Mouse (Mus musculus): ENCODE results near the gene Acacb. TPM values are rescaled to one million over a fixed set of nuclear protein-coding genes. Genes with fewer than 3 reads are reported as not detected.
A peak's percentile ranks its signal among the peaks of the same experiment; 100 is the strongest.

Gene Acacb
- polyA plus RNA-seq, 1 experiment from 2014 or later = 0.54 TPM

GRCm38 (mm10) chr5:114126499-114127244 lies 19.7 kb upstream of the Acacb start:
- DNase-seq (ENCODE audit: low spot score) (no peak), ATAC-seq (no peak)
- Histone ChIP-seq H3K9ac (replicated peaks; ENCODE audit: low read depth) (no peak overlapping the region), H3K4me2 (replicated peaks; ENCODE audit: low read depth, low read length) (peak overlapping the region; percentile 97; the same call in 1 of the 2 replicates), H3K36me3 (ENCODE audit: insufficient read depth, low read length) (peaks cover 15% of the 10 kb centered on the region), H3K9me3 (ENCODE audit: low read length) (no peaks in the 10 kb centered on the region), H3K27ac (ENCODE audit: low read length) (no peak overlapping the region), H3K4me1 (ENCODE audit: insufficient read depth, low read depth, low read length) (peaks cover 2% of the 10 kb centered on the region; the same call in 1 of the 2 replicates), H3K4me3 (ENCODE audit: low read depth, low read length) (peak overlapping the region; percentile 61; the same call in 1 of the 2 replicates), H3K27me3 (replicated peaks; ENCODE audit: insufficient read depth, low read length) (no peaks in the 10 kb centered on the region)
- TF ChIP-seq EP300 (IDR thresholded peaks at IDR 0.05) (no peak), CTCF (IDR thresholded peaks at IDR 0.05) (no peak)
- 77% methylated on average over 7 of the region's 7 CpGs for WGBS

GRCm38 (mm10) chr5:114127374-114128349 lies 18.7 kb upstream of the Acacb start, which contains the start of gene Alkbh2:
Alkbh2 (minus strand) TSS chr5:114128218.
- DNase-seq (ENCODE audit: low spot score) (peak; percentile 76), ATAC-seq (peak; percentile 24)
- Histone ChIP-seq H3K9me3 (ENCODE audit: low read length) (no peaks in the 10 kb centered on the region), H3K27me3 (replicated peaks; ENCODE audit: insufficient read depth, low read length) (no peaks in the 10 kb centered on the region), H3K4me3 (ENCODE audit: low read depth, low read length) (peak within 1 kb of the TSS; percentile 61), H3K36me3 (ENCODE audit: insufficient read depth, low read length) (peaks cover 6% of the 10 kb centered on the region; the same call in 1 of the 2 replicates), H3K4me2 (replicated peaks; ENCODE audit: low read depth, low read length) (peak within 1 kb of the TSS; percentile 97), H3K4me1 (ENCODE audit: insufficient read depth, low read depth, low read length) (peaks cover 4% of the 10 kb centered on the region; the same call in 1 of the 2 replicates), H3K9ac (replicated peaks; ENCODE audit: low read depth) (peak within 1 kb of the TSS; percentile 39), H3K27ac (ENCODE audit: low read length) (peak within 1 kb of the TSS; percentile 77)
- under 1% methylated on average over 63 of the region's 69 CpGs for WGBS
- peak; percentile 98 for TF ChIP-seq CTCF (IDR thresholded peaks at IDR 0.05)
- TF ChIP-seq EP300 (IDR thresholded peaks at IDR 0.05) = no peak

DNA sequence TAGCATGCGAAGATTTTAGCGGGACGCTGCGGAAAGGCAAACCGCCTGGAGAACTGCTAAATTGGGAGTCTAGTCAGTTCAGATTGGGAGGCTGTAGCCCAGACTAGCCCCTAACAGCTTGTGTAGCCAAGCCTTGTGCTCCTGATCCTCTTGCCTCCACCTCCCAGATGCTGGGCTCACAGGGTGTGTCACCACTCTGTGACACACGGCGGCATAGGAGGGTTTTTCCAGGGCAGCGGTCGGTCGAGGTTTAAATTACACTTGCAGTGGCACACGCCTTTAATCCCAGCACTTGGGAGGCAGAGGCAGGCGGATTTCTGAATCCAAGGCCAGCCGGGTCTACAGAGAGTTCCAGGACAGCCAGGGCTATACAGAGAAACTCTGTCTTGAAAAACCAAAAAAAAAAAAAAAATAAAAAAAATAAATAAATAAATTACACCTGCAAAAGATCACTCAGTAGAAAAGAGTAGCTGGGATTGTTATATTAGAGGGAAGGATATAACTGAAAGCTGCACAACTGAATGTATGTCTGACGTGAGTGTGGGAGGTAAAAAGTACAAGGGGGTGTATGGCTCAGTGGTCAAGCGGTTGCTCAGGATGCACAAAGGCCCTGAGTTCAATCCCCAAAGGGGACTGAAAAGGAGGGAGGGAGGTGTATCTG lies 16.7 kb upstream of the Acacb start:
- Histone ChIP-seq H3K27ac (ENCODE audit: low read length) (no peak overlapping the region), H3K27me3 (replicated peaks; ENCODE audit: insufficient read depth, low read length) (no peaks in the 10 kb centered on the region), H3K4me2 (replicated peaks; ENCODE audit: low read depth, low read length) (no peak overlapping the region), H3K9ac (replicated peaks; ENCODE audit: low read depth) (no peak overlapping the region), H3K4me3 (ENCODE audit: low read depth, low read length) (no peak overlapping the region), H3K4me1 (ENCODE audit: insufficient read depth, low read depth, low read length) (peaks cover 4% of the 10 kb centered on the region; the same call in 1 of the 2 replicates), H3K9me3 (ENCODE audit: low read length) (no peaks in the 10 kb centered on the region), H3K36me3 (ENCODE audit: insufficient read depth, low read length) (no peaks in the 10 kb centered on the region)
- WGBS = 74% methylated on average over 15 of the region's 15 CpGs
- ATAC-seq (no peak), DNase-seq (ENCODE audit: low spot score) (no peak)
- TF ChIP-seq CTCF (IDR thresholded peaks at IDR 0.05) (no peak), EP300 (IDR thresholded peaks at IDR 0.05) (no peak)

- no peaks in the 10 kb centered on the region for H3K27me3 ChIP-seq (replicated peaks; ENCODE audit: insufficient read depth, low read length)
- peaks cover 4% of the 10 kb centered on the region; the same call in 1 of the 2 replicates for H3K4me1 ChIP-seq (ENCODE audit: insufficient read depth, low read depth, low read length)
- DNase-seq (ENCODE audit: low spot score) (peak; percentile 32), ATAC-seq (peak; percentile 18; the same call in 1 of the 2 replicates)
- H3K4me2 ChIP-seq (replicated peaks; ENCODE audit: low read depth, low read length) = peak within 1 kb of the TSS; percentile 98
- peak within 1 kb of the TSS; percentile 54 for H3K27ac ChIP-seq (ENCODE audit: low read length)
- peak within 1 kb of the TSS; percentile 64 for H3K4me3 ChIP-seq (ENCODE audit: low read depth, low read length)
- TF ChIP-seq CTCF (IDR thresholded peaks at IDR 0.05) (no peak), EP300 (IDR thresholded peaks at IDR 0.05) (no peak)
- peak within 1 kb of the TSS; percentile 34 for H3K9ac ChIP-seq (replicated peaks; ENCODE audit: low read depth)
- H3K36me3 ChIP-seq (ENCODE audit: insufficient read depth, low read length) = no peaks in the 10 kb centered on the region
- no peaks in the 10 kb centered on the region for H3K9me3 ChIP-seq (ENCODE audit: low read length)
- WGBS = 2% methylated on average over 27 of the region's 29 CpGs
These were observed 16.1 kb upstream of the Acacb start, which contains the start of gene Ung for GRCm38 (mm10) chr5:114130211-114130605. Ung (plus strand) TSS chr5:114130386.

DNA sequence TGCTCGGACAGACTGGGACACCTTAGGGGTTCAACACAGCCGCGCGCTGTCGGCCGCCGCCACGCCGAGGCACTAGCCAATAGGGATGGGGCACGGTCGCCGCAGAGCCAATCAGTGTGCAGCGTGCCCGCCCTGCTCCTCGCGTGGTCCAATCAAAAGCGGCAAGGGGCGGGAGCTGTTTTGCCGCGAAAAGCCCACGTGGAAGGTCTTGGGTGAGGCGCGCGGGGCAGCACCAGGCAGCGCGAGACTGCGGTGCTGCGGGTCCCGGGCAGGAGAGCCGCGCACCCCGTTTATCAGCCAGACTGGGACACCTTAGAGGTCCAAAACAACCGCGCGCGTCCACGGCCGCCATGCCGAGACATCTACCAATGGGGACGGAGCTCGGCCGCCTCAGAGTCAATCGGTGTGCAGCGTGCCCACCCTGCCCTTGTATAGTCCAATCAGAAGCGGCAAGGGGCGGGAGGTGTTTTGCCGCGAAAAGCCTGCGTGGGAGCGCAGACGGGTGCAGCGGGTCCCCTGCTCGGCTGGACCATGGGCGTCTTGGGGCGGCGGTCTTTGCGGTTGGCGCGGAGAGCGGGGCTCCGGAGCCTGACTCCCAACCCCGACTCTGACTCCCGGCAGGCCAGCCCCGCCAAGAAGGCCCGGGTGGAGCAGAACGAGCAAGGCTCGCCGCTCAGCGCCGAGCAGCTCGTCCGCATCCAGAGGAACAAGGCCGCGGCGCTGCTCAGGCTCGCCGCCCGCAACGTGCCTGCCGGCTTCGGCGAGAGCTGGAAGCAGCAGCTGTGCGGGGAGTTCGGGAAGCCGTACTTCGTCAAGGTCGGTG lies 15.4 kb upstream of the Acacb start:
- Histone ChIP-seq H3K9me3 (ENCODE audit: low read length) (no peaks in the 10 kb centered on the region), H3K4me1 (ENCODE audit: insufficient read depth, low read depth, low read length) (peaks cover 4% of the 10 kb centered on the region; the same call in 1 of the 2 replicates), H3K4me3 (ENCODE audit: low read depth, low read length) (peak overlapping the region; percentile 64), H3K9ac (replicated peaks; ENCODE audit: low read depth) (peak overlapping the region; percentile 34), H3K4me2 (replicated peaks; ENCODE audit: low read depth, low read length) (peak overlapping the region; percentile 98), H3K27ac (ENCODE audit: low read length) (peak overlapping the region; percentile 54), H3K27me3 (replicated peaks; ENCODE audit: insufficient read depth, low read length) (no peaks in the 10 kb centered on the region), H3K36me3 (ENCODE audit: insufficient read depth, low read length) (no peaks in the 10 kb centered on the region)
- peak; percentile 94 for DNase-seq (ENCODE audit: low spot score)
- under 1% methylated on average over 71 of the region's 87 CpGs for WGBS
- peak; percentile 97 for ATAC-seq
- TF ChIP-seq EP300 (IDR thresholded peaks at IDR 0.05) (no peak), CTCF (IDR thresholded peaks at IDR 0.05) (no peak)
